Mouse (Mus musculus) stomach, embryonic 14.5 days (tissue): ENCODE results near the gene Mon1a. TPM values are rescaled to one million over a fixed set of nuclear protein-coding genes. Genes with fewer than 3 reads are reported as not detected.

Experiments used
- ATAC-seq: fragments of 200-750 bp; cut with Nextera tagmentation; 2 replicates; pipeline ENCODE4 v1.8.0; 2017; ENCODE audit warnings: low read depth, moderate TSS enrichment; ENCODE audit not compliant: insufficient number of reproducible peaks, insufficient read depth, low FRiP score
- H3K27ac ChIP-seq: fragments of 300-500 bp; sonication (generic); 2 replicates; pipeline ENCODE4 v1.5.1; 2014; ENCODE audit warnings: mild to moderate bottlenecking, low read length, moderate library complexity, mixed read lengths
- H3K27me3 ChIP-seq: fragments of 300-500 bp; sonication (generic); 2 replicates; pipeline ENCODE4 v1.6.1; 2014; ENCODE audit warnings: low read length, control low read depth, mixed read lengths; ENCODE audit not compliant: control insufficient read depth, insufficient read depth
- H3K36me3 ChIP-seq: fragments of 300-500 bp; sonication (generic); 2 replicates; pipeline ENCODE4 v1.6.1; 2014; ENCODE audit warnings: mild to moderate bottlenecking, control low read depth, low read length, moderate library complexity, mixed read lengths; ENCODE audit not compliant: control insufficient read depth, insufficient read depth
- H3K4me1 ChIP-seq: fragments of 300-500 bp; sonication (generic); 2 replicates; pipeline ENCODE4 v1.6.1; 2014; ENCODE audit warnings: low read length, control low read depth, mixed read lengths; ENCODE audit not compliant: control insufficient read depth, insufficient read depth
- H3K4me2 ChIP-seq: fragments of 300-500 bp; sonication (generic); replicated peaks from 2 replicates; pipeline ENCODE4 v1.6.1; 2014; ENCODE audit warnings: low read depth, low read length, control low read depth
- H3K4me3 ChIP-seq: fragments of 300-500 bp; sonication (generic); 2 replicates; pipeline ENCODE4 v1.5.1; 2014; ENCODE audit warnings: low read depth, low read length, control low read depth
- H3K9ac ChIP-seq: fragments of 300-500 bp; sonication (generic); replicated peaks from 2 replicates; pipeline ENCODE4 v1.6.1; 2014; ENCODE audit warnings: low read depth, mild to moderate bottlenecking, control low read depth, low read length, moderate library complexity, mixed read lengths
- H3K9me3 ChIP-seq: fragments of 300-500 bp; sonication (generic); 2 replicates; pipeline ENCODE4 v1.6.1; 2016; ENCODE audit warnings: low read depth, low read length, control low read depth; ENCODE audit not compliant: control insufficient read depth
- WGBS: fragments of 180-500 bp; shearing (Covaris S2); extraction: QIAGEN DNeasy Blood & Tissue Kit; methylation state at CpG from one replicate; pipeline ENCODE4 v1.1.7; 2014; 5-methylcytosine and 5-hydroxymethylcytosine counted together
- polyA plus RNA-seq: library from polyadenylated mRNA; unstranded; fragments of >200 nt; fragmentation: Nextera tagmentation; extraction: Ambion mirVana; gene quantifications from 2 replicates; pipeline ENCODE4 v1.2.1, GENCODE M21; 2014

The Mon1a gene
- polyA plus RNA-seq, 1 experiment from 2014 or later, result 20.7 TPM

GRCm38 (mm10) chr9:107947241-107948194 lies 59.6 kb downstream of the Mon1a start:
- H3K27me3 ChIP-seq, result no peaks in the 10 kb centered on the region
- no peaks in the 10 kb centered on the region for H3K9me3 ChIP-seq
- WGBS, result 87% methylated on average over 31 of the region's 31 CpGs
- 0 out of 2 replicates have a peak, but pooled peaks cover 6% of the 10 kb centered on the region for H3K4me1 ChIP-seq
- ATAC-seq, result no peak
- no peak overlapping the region for H3K27ac ChIP-seq
- H3K9ac ChIP-seq, result no peak overlapping the region
- no peak overlapping the region for H3K4me2 ChIP-seq
- no peaks in the 10 kb centered on the region for H3K36me3 ChIP-seq
- H3K4me3 ChIP-seq, result no peak overlapping the region

DNA sequence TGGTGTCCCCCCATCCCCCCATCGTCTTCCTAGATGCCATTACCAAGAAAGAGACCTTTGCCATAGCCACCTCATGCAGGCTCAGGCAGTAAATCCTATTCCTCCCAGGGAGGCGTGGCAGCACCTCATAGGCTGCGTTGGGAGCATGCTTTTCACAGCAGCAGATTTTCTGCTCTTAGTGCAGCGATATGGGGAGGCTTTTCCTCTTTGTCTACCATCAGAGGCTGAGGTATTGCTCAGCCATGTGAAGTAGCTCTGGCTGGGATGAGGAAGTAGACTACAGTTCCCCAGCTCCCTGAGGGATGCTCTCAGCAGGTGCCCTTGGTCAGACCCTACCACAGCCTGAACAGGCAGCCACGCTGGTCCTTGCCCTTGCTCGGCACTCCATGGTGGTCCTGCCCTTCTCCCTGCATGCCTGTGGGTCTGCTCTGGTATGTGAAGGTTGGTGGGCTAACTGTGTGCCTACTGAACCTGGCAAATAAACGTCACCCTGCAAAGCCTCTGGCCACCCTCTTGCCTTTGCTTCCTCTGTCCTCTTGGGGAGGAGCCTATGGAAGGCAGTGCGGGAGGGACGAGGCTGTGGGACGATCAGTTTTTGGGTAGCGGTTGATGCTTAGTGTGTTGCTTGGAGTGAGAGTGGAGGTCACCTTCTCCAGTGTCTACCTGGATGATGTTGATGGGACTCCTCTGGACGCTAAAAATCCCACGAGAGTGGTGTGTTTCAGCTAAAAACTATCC lies 61.4 kb downstream of the Mon1a start:
- no peak for ATAC-seq
- Histone ChIP-seq H3K36me3 (no peaks in the 10 kb centered on the region), H3K27ac (no peak overlapping the region), H3K4me3 (no peak overlapping the region), H3K4me2 (no peak overlapping the region), H3K9me3 (no peaks in the 10 kb centered on the region), H3K9ac (no peak overlapping the region), H3K4me1 (0 out of 2 replicates have a peak, but pooled peaks cover 6% of the 10 kb centered on the region), H3K27me3 (no peaks in the 10 kb centered on the region)
- WGBS, result 82% methylated on average over 13 of the region's 13 CpGs

DNA sequence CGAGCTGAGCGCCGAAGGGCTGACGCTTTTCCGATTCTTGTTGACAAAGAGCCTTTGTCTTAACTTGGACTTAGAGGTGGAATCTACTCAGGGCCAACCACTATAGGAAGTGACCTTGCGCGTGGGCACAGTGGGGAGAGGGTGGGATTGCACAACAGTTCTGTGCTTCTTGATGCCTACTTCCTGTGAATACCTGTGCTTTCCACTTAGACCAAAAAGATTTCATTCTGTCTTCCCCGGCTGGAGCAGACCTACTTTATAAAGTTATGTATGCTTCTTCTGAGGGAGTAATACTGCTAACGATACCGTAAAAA lies 61.9 kb downstream of the Mon1a start, which contains the start of gene Traip:
Gene Traip (plus strand): TSS at position 215 of the 314 bp plus-strand sequence.
- 92% methylated on average over 10 of the region's 10 CpGs for WGBS
- Histone ChIP-seq H3K4me1 (0 out of 2 replicates have a peak, but pooled peaks cover 6% of the 10 kb centered on the region), H3K4me3 (peak within 1 kb of the TSS; percentile 72), H3K9ac (peak within 1 kb of the TSS; percentile 45), H3K27me3 (no peaks in the 10 kb centered on the region), H3K36me3 (no peaks in the 10 kb centered on the region), H3K9me3 (no peaks in the 10 kb centered on the region), H3K4me2 (peak within 1 kb of the TSS; percentile 61), H3K27ac (peak within 1 kb of the TSS; percentile 57; the same call in 1 of the 2 replicates)
- no peak for ATAC-seq

- 18% methylated on average over 45 of the region's 45 CpGs for WGBS
- Histone ChIP-seq H3K9ac (peak overlapping the region; percentile 45), H3K36me3 (no peaks in the 10 kb centered on the region), H3K4me3 (peak overlapping the region; percentile 72), H3K4me2 (peak overlapping the region; percentile 61), H3K27ac (peak overlapping the region; percentile 57; the same call in 1 of the 2 replicates), H3K9me3 (no peaks in the 10 kb centered on the region), H3K27me3 (no peaks in the 10 kb centered on the region), H3K4me1 (0 out of 2 replicates have a peak, but pooled peaks cover 6% of the 10 kb centered on the region)
- peak; percentile 95 for ATAC-seq
Measured at GRCm38 (mm10) chr9:107950460-107951355, 62.8 kb downstream of the Mon1a start.

Other genes starting within 250 kb of the Mon1a start
- gene Slc38a3, start 218.6 kb upstream of the Mon1a start, polyA plus RNA-seq, result 3.7 and 7.1 TPM in 2 replicates
- 1.8 and 2.4 TPM in 2 replicates for gene Gnat1, start 208.4 kb upstream of the Mon1a start, polyA plus RNA-seq
- 30.2 and 33.2 TPM in 2 replicates for gene Sema3f, start 177.7 kb upstream of the Mon1a start, polyA plus RNA-seq
- 204 and 205 TPM in 2 replicates for gene Rbm5, start 117.2 kb upstream of the Mon1a start, polyA plus RNA-seq
- gene Rbm6, start 14.9 kb upstream of the Mon1a start, polyA plus RNA-seq, result 76.5 and 83.3 TPM in 2 replicates
- gene Mst1r, start 18.7 kb downstream of the Mon1a start, polyA plus RNA-seq, result 3.3 and 5.1 TPM in 2 replicates
- not detected in 2 replicates for gene Actl11, start 40.3 kb downstream of the Mon1a start, polyA plus RNA-seq
- 1.6 and 1.9 TPM in 2 replicates for gene Camkv, start 47.5 kb downstream of the Mon1a start, polyA plus RNA-seq
- 18.9 and 21.2 TPM in 2 replicates for gene Traip, start 62.0 kb downstream of the Mon1a start, polyA plus RNA-seq
- gene Uba7, start 87.4 kb downstream of the Mon1a start, polyA plus RNA-seq, result 48.7 and 54.0 TPM in 2 replicates
- 11.6 and 12.8 TPM in 2 replicates for gene Gm20661, start 94.9 kb downstream of the Mon1a start, polyA plus RNA-seq
- 52.9 and 64.9 TPM in 2 replicates for gene Inka1, start 97.7 kb downstream of the Mon1a start, polyA plus RNA-seq
- gene Cdhr4, start 104.3 kb downstream of the Mon1a start, polyA plus RNA-seq, result 19.7 and 23.9 TPM in 2 replicates
- gene Gm20662, start 108.2 kb downstream of the Mon1a start, polyA plus RNA-seq, result 0.20 and 0.84 TPM in 2 replicates
- gene Ip6k1, start 114.3 kb downstream of the Mon1a start, polyA plus RNA-seq, result 29.1 and 29.2 TPM in 2 replicates
- 21.4 and 26.6 TPM in 2 replicates for gene Gmppb, start 161.1 kb downstream of the Mon1a start, polyA plus RNA-seq
- 3.1 TPM in 2 replicates for gene Amigo3, start 165.0 kb downstream of the Mon1a start, polyA plus RNA-seq
- gene Mst1, start 192.3 kb downstream of the Mon1a start, polyA plus RNA-seq, result 3.7 and 4.4 TPM in 2 replicates
- gene Rnf123, start 195.2 kb downstream of the Mon1a start, polyA plus RNA-seq, result 31.1 and 33.5 TPM in 2 replicates
- gene Apeh, start 206.5 kb downstream of the Mon1a start, polyA plus RNA-seq, result 52.2 and 58.0 TPM in 2 replicates